ENCODE assay signal across 1 mouse cellular context in genomic region chr2:26398978-26399377, GRCm38 (mm10).
TF ChIP-seq lines count a peak whose summit lies in the region.

No protein-coding gene starts in this region.

TF ChIP-seq in myocyte, 11 proteins besides CTCF, POLR2A, EP300 and RAD21:
- TF ChIP-seq USF1 (IDR thresholded peaks at IDR 0.05; ENCODE audit: low read depth) (no peak), POLR2AphosphoS2 (IDR thresholded peaks at IDR 0.05; ENCODE audit: insufficient read length, low read depth) (peak; percentile 62), MYOD1 (IDR thresholded peaks at IDR 0.05; ENCODE audit: control insufficient read depth in 1 of 3, insufficient read length in 2 of 3, low read depth in 2 of 3) (no peak)
